Mouse (Mus musculus): ENCODE results near the gene Hsf2bp. TPM values are rescaled to one million over a fixed set of nuclear protein-coding genes. Genes with fewer than 3 reads are reported as not detected.

Hsf2bp gene
- polyA plus RNA-seq, 2 experiments, result 0.07 to 0.10 TPM

- Histone ChIP-seq H3K9ac (replicated peaks) (no peak overlapping the region), H3K4me3 (ENCODE audit: insufficient read depth in 1 of 2, low read depth in 2 of 2, low read length in 2 of 2) (no peak overlapping the region), H3K27me3 (ENCODE audit: control insufficient read depth, insufficient read depth, low read length) (no peaks in the 10 kb centered on the region), H3K9me3 (ENCODE audit: control insufficient read depth, low read length) (no peaks in the 10 kb centered on the region), H3K4me2 (ENCODE audit: low read depth) (no peak overlapping the region), H3K36me3 (replicated peaks; ENCODE audit: control insufficient read depth, insufficient read depth, low read depth) (no peaks in the 10 kb centered on the region), H3K4me1 (replicated peaks; ENCODE audit: control insufficient read depth in 2 of 2, insufficient read depth in 2 of 2, low read length in 1 of 2) (peaks cover 0 to 22% of the 10 kb centered on the region in 2 experiments; a peak in 2 of 4 replicates), H3K27ac (no peak overlapping the region)
- TF ChIP-seq EP300 (IDR thresholded peaks at IDR 0.05; ENCODE audit: low read depth) (no peak), CTCF (IDR thresholded peaks at IDR 0.05; ENCODE audit: low read depth) (no peak)
- DNase-seq (ENCODE audit: low read depth in 3 of 3, low spot score in 3 of 3), result no peak
- no peak for ATAC-seq (ENCODE audit: insufficient read depth)
Measured at GRCm38 (mm10) chr17:31994132-31994531, 42.0 kb downstream of the Hsf2bp start.

- Histone ChIP-seq H3K27me3 (ENCODE audit: control insufficient read depth, insufficient read depth, low read length) (no peaks in the 10 kb centered on the region), H3K9ac (replicated peaks) (no peak overlapping the region), H3K36me3 (replicated peaks; ENCODE audit: control insufficient read depth, insufficient read depth, low read depth) (no peaks in the 10 kb centered on the region), H3K4me2 (ENCODE audit: low read depth) (no peak overlapping the region), H3K27ac (no peak overlapping the region), H3K4me1 (replicated peaks; ENCODE audit: control insufficient read depth in 2 of 2, insufficient read depth in 2 of 2, low read length in 1 of 2) (peaks cover 0 to 22% of the 10 kb centered on the region in 2 experiments; a peak in 2 of 4 replicates), H3K4me3 (ENCODE audit: insufficient read depth in 1 of 2, low read depth in 2 of 2, low read length in 2 of 2) (no peak overlapping the region), H3K9me3 (ENCODE audit: control insufficient read depth, low read length) (no peaks in the 10 kb centered on the region)
- DNase-seq (ENCODE audit: low read depth in 3 of 3, low spot score in 3 of 3) (no peak), ATAC-seq (ENCODE audit: insufficient read depth) (no peak)
- WGBS (ENCODE audit: insufficient replicate concordance), result 61% methylated on average over 1 of the region's 1 CpGs
- TF ChIP-seq EP300 (IDR thresholded peaks at IDR 0.05; ENCODE audit: low read depth) (no peak), CTCF (IDR thresholded peaks at IDR 0.05; ENCODE audit: low read depth) (no peak)
Measured at GRCm38 (mm10) chr17:31993354-31993753, 42.8 kb downstream of the Hsf2bp start.

DNA sequence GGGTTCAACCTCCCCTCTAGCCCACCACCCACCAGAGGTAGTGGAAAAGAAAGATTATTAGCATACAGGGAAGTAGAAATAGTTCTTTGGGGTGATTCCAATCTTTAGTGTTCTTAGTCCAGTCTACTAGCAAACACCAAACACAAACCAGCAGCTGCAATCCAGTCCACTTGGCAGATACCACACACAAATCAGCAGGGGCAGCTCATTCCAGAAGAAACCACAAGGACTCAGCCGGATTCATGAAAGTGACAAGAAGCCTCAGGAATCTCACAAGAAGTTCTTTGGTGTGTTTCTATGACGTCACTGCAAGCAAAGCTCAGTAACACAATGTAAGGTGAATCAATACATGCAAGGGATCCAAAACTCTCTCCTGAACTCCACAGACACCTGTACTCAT lies 44.1 kb downstream of the Hsf2bp start:
- no peak for DNase-seq (ENCODE audit: low read depth in 3 of 3, low spot score in 3 of 3)
- 45% methylated on average over 2 of the region's 2 CpGs for WGBS (ENCODE audit: insufficient replicate concordance)

DNA sequence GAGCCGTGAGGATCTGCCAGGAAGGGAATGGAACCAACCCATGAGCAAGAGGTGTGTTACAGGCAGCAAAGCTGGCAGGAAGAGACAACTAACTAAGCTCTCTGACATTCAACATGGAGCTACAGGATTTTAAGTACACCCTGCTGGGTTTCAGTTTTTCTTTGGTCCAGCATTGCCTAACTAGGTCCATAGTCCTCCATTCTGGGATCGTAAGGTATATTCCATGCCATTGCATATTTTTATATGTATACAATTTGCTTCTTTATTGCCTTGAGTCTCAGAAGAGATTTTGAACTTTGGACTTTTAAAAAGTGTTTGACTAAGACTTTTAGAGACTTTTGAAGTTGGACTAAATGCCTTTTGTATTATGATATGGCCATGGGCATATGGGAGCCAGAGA lies 47.1 kb downstream of the Hsf2bp start:
- Histone ChIP-seq H3K27me3 (ENCODE audit: control insufficient read depth, insufficient read depth, low read length) (no peaks in the 10 kb centered on the region), H3K36me3 (replicated peaks; ENCODE audit: control insufficient read depth, insufficient read depth, low read depth) (no peaks in the 10 kb centered on the region), H3K9me3 (ENCODE audit: control insufficient read depth, low read length) (no peaks in the 10 kb centered on the region), H3K4me2 (ENCODE audit: low read depth) (no peak overlapping the region), H3K4me3 (ENCODE audit: insufficient read depth in 1 of 2, low read depth in 2 of 2, low read length in 2 of 2) (no peak overlapping the region), H3K4me1 (replicated peaks; ENCODE audit: control insufficient read depth in 2 of 2, insufficient read depth in 2 of 2, low read length in 1 of 2) (peaks cover 0 to 7% of the 10 kb centered on the region in 2 experiments; a peak in 2 of 4 replicates), H3K27ac (no peak overlapping the region), H3K9ac (replicated peaks) (no peak overlapping the region)
- TF ChIP-seq EP300 (IDR thresholded peaks at IDR 0.05; ENCODE audit: low read depth) (no peak), CTCF (IDR thresholded peaks at IDR 0.05; ENCODE audit: low read depth) (no peak)
- ATAC-seq (ENCODE audit: insufficient read depth), result no peak
- WGBS (ENCODE audit: insufficient replicate concordance), result 66% methylated on average over 2 of the region's 2 CpGs
- DNase-seq (ENCODE audit: low read depth in 3 of 3, low spot score in 3 of 3), result no peak

More for the DNA sequence above, 44.1 kb downstream of the Hsf2bp start:
- H3K4me3 ChIP-seq (ENCODE audit: insufficient read depth in 1 of 2, low read depth in 2 of 2, low read length in 2 of 2), result no peak overlapping the region
- no peak for ATAC-seq (ENCODE audit: insufficient read depth)
- H3K27ac ChIP-seq, result no peak overlapping the region
- no peaks in the 10 kb centered on the region for H3K27me3 ChIP-seq (ENCODE audit: control insufficient read depth, insufficient read depth, low read length)
- H3K4me2 ChIP-seq (ENCODE audit: low read depth), result no peak overlapping the region
- H3K4me1 ChIP-seq (replicated peaks; ENCODE audit: control insufficient read depth in 2 of 2, insufficient read depth in 2 of 2, low read length in 1 of 2), result peaks cover 0 to 22% of the 10 kb centered on the region in 2 experiments; a peak in 2 of 4 replicates
- no peaks in the 10 kb centered on the region for H3K9me3 ChIP-seq (ENCODE audit: control insufficient read depth, low read length)
- no peaks in the 10 kb centered on the region for H3K36me3 ChIP-seq (replicated peaks; ENCODE audit: control insufficient read depth, insufficient read depth, low read depth)
- TF ChIP-seq EP300 (IDR thresholded peaks at IDR 0.05; ENCODE audit: low read depth) (no peak), CTCF (IDR thresholded peaks at IDR 0.05; ENCODE audit: low read depth) (no peak)
- H3K9ac ChIP-seq (replicated peaks), result no peak overlapping the region

GRCm38 (mm10) chr17:31986915-31987314 lies 49.2 kb downstream of the Hsf2bp start:
- Histone ChIP-seq H3K9me3 (ENCODE audit: control insufficient read depth, low read length) (no peaks in the 10 kb centered on the region), H3K27ac (no peak overlapping the region), H3K4me1 (replicated peaks; ENCODE audit: control insufficient read depth in 2 of 2, insufficient read depth in 2 of 2, low read length in 1 of 2) (peaks cover 0 to 2% of the 10 kb centered on the region in 2 experiments; a peak in 2 of 4 replicates), H3K9ac (replicated peaks) (no peak overlapping the region), H3K27me3 (ENCODE audit: control insufficient read depth, insufficient read depth, low read length) (no peaks in the 10 kb centered on the region), H3K4me3 (ENCODE audit: insufficient read depth in 1 of 2, low read depth in 2 of 2, low read length in 2 of 2) (no peak overlapping the region), H3K36me3 (replicated peaks; ENCODE audit: control insufficient read depth, insufficient read depth, low read depth) (no peaks in the 10 kb centered on the region), H3K4me2 (ENCODE audit: low read depth) (no peak overlapping the region)
- 71% methylated on average over 1 of the region's 1 CpGs for WGBS (ENCODE audit: insufficient replicate concordance)
- TF ChIP-seq EP300 (IDR thresholded peaks at IDR 0.05; ENCODE audit: low read depth), result no peak
- no peak for TF ChIP-seq CTCF (IDR thresholded peaks at IDR 0.05; ENCODE audit: low read depth)
- no peak for ATAC-seq (ENCODE audit: insufficient read depth)
- no peak for DNase-seq (ENCODE audit: low read depth in 3 of 3, low spot score in 3 of 3)

Data from liver, embryonic 14.5 days (tissue).